Mouse (Mus musculus) ovary, postnatal 36 days (tissue): ENCODE results near the gene Gpsm2.
A peak's percentile ranks its signal among the peaks of the same experiment; 100 is the strongest.

Source experiments
- DNase-seq: peaks from one replicate; pipeline ENCODE4 v3.0.0; 2022; ENCODE audit warnings: low spot score, mixed read lengths

The Gpsm2 gene

GRCm38 (mm10) chr3:108722036-108722872 is at the start of gene Gpsm2:
Gene Gpsm2 (minus strand): TSS chr3:108722309.
- DNase-seq = peak; percentile 97

- DNase-seq = peak; percentile 11
These were observed 48.7 kb upstream of the Gpsm2 start for GRCm38 (mm10) chr3:108770725-108771368.

DNA sequence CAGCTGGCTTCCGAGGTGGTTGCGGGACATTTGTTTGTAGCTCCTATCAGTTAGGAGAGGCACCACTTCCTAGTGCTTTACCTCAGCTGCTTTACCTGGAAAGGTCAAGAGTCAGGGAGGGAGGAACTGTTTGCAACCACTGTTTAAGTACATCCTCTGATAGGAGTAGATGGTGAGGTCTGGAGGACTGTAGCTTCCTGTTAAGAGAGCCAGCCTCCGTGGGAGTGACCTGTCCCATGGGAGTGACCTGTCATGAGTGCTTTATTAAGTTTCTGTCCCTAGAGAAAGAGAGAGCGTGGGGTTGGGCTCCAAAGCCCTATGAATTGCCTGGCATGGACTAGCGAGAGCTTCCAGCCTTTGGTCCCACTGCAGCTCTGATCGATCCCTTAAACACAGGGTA is 47.4 kb upstream of the Gpsm2 start:
- no peak for DNase-seq

GRCm38 (mm10) chr3:108767416-108767815 is 45.3 kb upstream of the Gpsm2 start:
- no peak for DNase-seq

GRCm38 (mm10) chr3:108766943-108767342 is 44.8 kb upstream of the Gpsm2 start:
- DNase-seq = no peak

- no peak for DNase-seq
These were observed 43.4 kb upstream of the Gpsm2 start for GRCm38 (mm10) chr3:108765476-108765875.

GRCm38 (mm10) chr3:108764976-108765375 is 42.9 kb upstream of the Gpsm2 start:
- DNase-seq = no peak

GRCm38 (mm10) chr3:108763691-108764090 is 41.6 kb upstream of the Gpsm2 start:
- no peak for DNase-seq

DNA sequence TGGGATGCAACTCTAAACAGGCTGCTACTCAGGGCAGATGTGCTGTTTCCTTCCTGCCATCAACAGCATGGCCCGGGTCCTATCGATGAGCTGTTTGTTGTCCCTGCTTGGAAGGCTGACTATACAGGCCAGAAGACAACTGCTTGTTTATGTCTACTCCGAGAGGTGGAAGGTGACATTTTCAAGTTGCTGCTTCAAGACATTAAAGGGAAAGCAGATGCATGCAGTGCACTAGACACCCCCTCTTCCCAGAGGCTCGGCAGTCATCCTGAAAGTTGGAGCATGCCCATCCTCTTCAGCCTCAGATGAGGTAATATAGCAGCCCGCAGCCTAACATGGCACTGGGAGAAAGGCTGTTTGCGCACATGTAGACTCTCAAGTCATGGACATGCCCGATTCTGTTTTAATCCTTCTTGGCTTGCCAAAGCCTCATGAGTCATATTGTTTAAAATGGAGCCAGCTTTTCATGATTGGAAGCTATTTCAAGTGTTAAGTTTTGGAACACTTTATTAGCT is 40.5 kb upstream of the Gpsm2 start:
- DNase-seq = no peak

GRCm38 (mm10) chr3:108759566-108760420 is 37.7 kb upstream of the Gpsm2 start:
- DNase-seq = no peak

- DNase-seq = no peak
These were observed 35.5 kb upstream of the Gpsm2 start for GRCm38 (mm10) chr3:108757570-108757969.

DNA sequence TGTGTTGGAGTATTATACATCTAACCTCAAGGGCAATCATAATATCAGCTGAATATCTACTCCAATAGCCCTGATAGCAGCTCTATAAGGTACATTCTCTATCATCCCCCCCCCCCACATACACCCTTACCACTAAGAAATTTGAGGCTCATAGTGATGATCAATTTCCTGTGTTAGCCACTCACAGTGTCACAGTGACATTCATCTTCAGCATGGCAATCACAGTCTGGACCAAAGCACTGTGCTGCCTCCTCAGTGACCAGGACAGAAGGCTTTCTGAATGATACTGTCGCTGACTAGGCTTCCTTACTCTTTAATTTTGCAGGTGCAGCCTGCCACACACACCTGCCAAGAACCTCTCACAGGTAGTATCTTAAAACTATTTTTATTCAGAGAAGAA is 34.0 kb upstream of the Gpsm2 start:
- no peak for DNase-seq

DNA sequence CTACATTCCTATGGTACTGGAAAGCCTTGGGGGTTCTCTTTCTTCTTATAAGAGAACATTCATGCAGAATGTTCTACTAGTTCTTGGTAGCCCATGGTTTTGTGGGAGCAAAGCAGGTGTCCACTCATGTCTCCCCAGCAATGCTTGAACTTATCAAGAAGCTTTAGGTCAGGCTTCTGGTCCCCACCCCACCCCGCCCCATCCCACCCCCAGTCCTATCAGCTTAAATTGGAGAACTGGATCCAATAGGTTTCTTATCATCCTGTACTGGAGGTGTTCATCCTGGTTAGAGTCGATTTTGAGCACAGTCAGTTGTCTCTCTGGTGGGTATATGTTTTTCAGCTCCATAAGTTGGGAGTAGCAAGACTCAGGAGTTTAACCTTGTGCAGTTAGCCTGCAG is 33.4 kb upstream of the Gpsm2 start:
- DNase-seq = no peak

GRCm38 (mm10) chr3:108754541-108754940 is 32.4 kb upstream of the Gpsm2 start:
- DNase-seq = no peak

DNA sequence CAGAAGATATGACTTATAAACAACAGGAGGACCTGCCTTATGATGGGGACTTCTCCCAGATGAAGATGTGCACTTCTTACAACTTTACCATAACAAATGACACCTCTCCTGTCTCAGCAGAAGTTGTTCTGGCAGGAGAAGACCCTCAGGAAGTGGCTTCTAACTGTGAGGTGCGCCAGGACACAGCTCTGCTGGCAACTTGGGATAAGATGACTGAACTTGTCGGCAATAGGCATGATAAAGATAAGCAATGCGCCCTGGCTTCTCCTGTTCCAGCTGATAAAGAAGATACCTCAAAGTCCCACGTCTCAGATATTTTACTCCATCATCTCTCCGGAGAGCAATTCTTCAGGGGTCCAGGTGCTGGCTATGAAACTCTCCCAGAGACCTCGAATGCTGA is 29.6 kb upstream of the Gpsm2 start:
- DNase-seq = no peak

GRCm38 (mm10) chr3:108751061-108751460 is 29.0 kb upstream of the Gpsm2 start:
- no peak for DNase-seq

GRCm38 (mm10) chr3:108744060-108744459 is 22.0 kb upstream of the Gpsm2 start:
- DNase-seq = no peak

DNA sequence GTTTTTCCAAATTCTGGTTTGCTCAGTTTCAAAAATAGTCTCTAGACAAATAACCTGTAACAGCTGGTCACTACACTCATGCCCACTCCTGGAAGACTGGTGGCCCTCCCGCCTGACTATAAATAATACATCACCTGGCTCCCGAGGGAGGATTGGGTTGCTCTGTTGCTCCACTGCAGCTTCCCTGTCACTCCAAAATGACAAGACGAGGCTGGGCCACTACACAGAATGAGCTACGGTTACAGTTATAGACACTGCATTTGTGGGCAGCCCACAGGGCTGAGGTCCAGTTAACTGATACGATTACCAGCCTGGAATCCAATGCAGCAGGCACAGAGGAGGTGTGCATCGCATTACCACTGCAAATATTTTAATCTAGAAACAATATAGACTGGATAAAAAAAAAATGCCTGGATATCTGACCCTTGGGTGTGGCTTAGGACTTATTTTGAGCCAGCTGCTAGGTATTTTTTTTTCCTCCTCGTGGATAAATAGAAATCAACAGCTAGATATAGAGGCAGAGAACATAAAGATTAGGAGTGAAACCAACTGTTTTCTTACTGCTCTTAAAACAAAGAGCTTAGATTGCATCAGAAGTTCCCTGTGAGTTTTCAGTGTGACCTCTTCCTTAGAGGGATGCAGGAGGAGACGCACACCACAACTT is 17.1 kb upstream of the Gpsm2 start, which contains the start of gene Aknad1:
TSS of gene Aknad1 (plus strand) at position 614 of the 664 bp plus-strand sequence.
- no peak for DNase-seq

DNA sequence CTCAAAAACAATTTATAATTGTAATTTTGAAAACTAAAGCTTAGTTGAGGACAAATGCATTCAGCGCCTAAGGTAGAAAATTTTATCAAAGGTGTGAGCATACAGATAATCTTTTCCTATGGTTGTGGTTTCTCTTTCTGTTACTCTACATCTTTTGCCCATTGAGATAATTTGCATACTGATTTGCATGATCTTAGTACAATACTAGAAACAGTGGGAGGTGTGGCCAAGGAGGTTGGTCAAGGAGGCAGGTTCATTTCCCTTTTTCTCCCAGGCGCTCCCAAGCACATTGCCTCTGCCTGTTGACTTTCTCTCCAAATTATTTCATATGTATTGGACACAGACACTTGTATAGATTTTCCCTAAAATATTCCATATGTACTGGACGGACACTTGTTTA is 15.7 kb upstream of the Gpsm2 start:
- DNase-seq = no peak

DNA sequence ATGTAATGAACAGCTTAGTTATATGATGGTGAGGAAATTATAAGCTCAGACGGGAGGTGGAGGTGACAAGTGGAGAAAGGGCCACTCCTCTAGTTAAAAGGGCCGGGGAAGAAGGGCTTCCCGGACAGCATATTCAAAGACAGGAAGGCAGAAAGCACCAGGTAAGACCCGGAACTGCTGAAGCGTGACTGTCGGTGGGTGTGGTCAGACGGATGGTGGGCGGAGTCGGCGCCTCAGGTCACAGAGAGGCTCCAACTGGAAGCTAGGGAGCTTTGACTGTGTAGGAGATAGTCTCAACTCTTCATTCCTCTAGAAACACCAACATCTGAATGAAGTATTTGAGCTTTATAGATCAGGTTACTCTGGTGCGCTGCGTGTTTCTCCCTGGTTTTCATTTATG is 8.2 kb upstream of the Gpsm2 start:
- no peak for DNase-seq

DNA sequence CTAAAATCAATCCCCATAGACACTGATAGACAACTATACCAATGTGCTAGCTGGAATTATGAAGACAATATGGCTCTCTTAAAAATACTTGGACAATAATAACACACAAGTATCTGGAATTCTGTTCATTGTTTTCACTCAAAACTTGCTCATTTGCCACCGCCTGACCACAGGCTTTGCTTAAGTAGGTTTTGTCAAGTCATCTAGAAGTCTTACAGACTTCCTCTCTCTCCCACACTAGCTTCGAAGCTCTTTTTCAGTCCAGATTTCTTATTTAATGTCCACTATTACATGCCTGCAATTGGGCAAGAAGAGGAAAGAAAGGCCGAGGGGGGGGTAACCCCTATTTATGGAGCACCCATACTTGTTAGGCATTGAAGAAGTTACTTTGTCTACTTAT is 5.7 kb upstream of the Gpsm2 start:
- DNase-seq = no peak

GRCm38 (mm10) chr3:108727344-108727743 is 5.2 kb upstream of the Gpsm2 start:
- DNase-seq = no peak
